Comparison of ENCODE assay signal across 11 mouse cellular contexts in the genomic region with DNA sequence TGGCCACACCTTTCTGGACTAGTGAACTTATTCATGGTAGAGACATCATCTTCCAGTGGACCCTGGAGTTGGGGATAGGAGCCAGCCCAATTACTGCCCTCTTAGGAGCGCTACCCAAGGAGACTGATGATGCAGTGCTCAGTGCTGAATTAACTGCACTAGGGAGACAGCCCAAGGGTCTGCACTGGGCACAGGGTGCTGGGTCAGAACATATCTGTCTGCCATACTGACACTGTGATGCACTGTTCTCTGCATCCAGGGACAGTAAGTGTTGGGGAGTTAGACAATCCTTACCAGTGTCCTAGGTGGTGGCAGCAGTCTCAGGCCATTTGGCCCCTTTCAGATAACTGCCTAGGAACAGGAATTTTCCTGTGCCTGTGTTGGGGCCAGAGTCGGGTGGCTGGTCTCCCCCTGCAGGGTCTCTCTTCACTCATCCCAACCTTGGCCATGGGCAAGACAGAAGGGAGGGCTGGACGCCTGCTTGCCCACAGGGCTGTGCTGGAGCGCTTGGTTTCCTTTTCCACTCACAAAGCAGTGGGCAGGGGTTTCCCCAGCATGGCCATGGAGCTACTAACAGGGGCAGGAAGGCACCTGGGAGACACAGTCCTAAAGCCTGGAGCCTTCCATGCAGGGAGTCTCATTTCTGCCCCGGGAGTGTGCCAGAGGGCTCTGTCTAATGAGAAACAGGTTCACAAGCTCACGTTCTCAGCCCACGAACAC. TPM values are rescaled to one million over a fixed set of nuclear protein-coding genes. Genes with fewer than 3 reads are reported as not detected.
A peak's percentile ranks its signal among the peaks of the same experiment; 100 is the strongest.
DNase-seq lines count a peak whose midpoint lies in the region; ATAC-seq and TF ChIP-seq lines count a peak whose summit lies in the region.
"Had no signal": no experiment of that assay in that cellular context is flagged by ENCODE, and none has a peak within 500 bp of the region (broad histone marks: within the 10 kb centered on the region; RNA-seq: fewer than 3 reads in every experiment).

No protein-coding gene starts in this region.

- H3K27ac ChIP-seq in hindbrain, embryonic 16.5 days (ENCODE audit: low read depth, low read length): peak overlapping the region; percentile 48; the same call in 1 of the 2 replicates
- no peak overlapping the region for H3K27ac ChIP-seq in hindbrain, embryonic 12.5 days
- H3K27ac ChIP-seq in CH12.LX (ENCODE audit: insufficient read depth, low read depth): peak overlapping the region; percentile 12; the same call in 1 of the 2 replicates
- H3K27ac ChIP-seq in embryonic facial prominence, embryonic 13.5 days: peak overlapping the region; percentile 19
- H3K27ac ChIP-seq in forebrain, embryonic 13.5 days: no peak overlapping the region
- H3K27ac ChIP-seq: hindbrain, embryonic 15.5 days had no signal

- in situ Hi-C loops in CH12.LX (cut with MboI; ENCODE audit: low pct_ligation_motif_present, low pct_unique_long_range_greater_than_20kb, low sequenced_read_pairs): no loop called here

- TF ChIP-seq EP300 in CH12.LX (IDR thresholded peaks at IDR 0.05; ENCODE audit: low read length): no peak

- no peaks in the 10 kb centered on the region for H3K27me3 ChIP-seq in hindbrain, embryonic 16.5 days (replicated peaks; ENCODE audit: control insufficient read depth, insufficient read depth, low read length)
- H3K27me3 ChIP-seq in hindbrain, embryonic 12.5 days: peaks cover 14% of the 10 kb centered on the region
- no peaks in the 10 kb centered on the region for H3K27me3 ChIP-seq in CH12.LX (replicated peaks)
- H3K27me3 ChIP-seq in embryonic facial prominence, embryonic 13.5 days: peaks cover 8% of the 10 kb centered on the region
- peaks cover 5% of the 10 kb centered on the region; the same call in 1 of the 2 replicates for H3K27me3 ChIP-seq in forebrain, embryonic 13.5 days
- H3K27me3 ChIP-seq: hindbrain, embryonic 15.5 days had no signal

- DNase-seq in cerebellum, adult 11 months: peak; percentile 26
- DNase-seq in cerebellum, adult 9-10 months: no peak
- no peak for DNase-seq in CH12.LX (ENCODE audit: extremely low read depth)
- DNase-seq in frontal cortex, postnatal 14 days (ENCODE audit: low spot score in 2 of 2): no peak
- DNase-seq: lung, postnatal 10 days; thymus, adult 18-20 months had no signal

- TF ChIP-seq CTCF in CH12.LX (conservative IDR thresholded peaks at IDR 0.05 in 1 of 2, IDR thresholded peaks at IDR 0.05 in 1 of 2; ENCODE audit: low read depth in 2 of 2, low read length in 2 of 2): no peak

- no peak for ATAC-seq in hindbrain, embryonic 16.5 days
- ATAC-seq in hindbrain, embryonic 12.5 days (ENCODE audit: low FRiP score): no peak
- no peak for ATAC-seq in embryonic facial prominence, embryonic 13.5 days (ENCODE audit: insufficient number of reproducible peaks, insufficient read depth, low FRiP score, low TSS enrichment, low read depth)
- ATAC-seq in forebrain, embryonic 13.5 days: no peak

- WGBS in hindbrain, embryonic 16.5 days: 69% methylated on average over 7 of the region's 7 CpGs
- 79% methylated on average over 7 of the region's 7 CpGs for WGBS in hindbrain, embryonic 12.5 days
- WGBS in embryonic facial prominence, embryonic 13.5 days: 48% methylated on average over 7 of the region's 7 CpGs
- 94% methylated on average over 7 of the region's 7 CpGs for WGBS in forebrain, embryonic 13.5 days

- no peak overlapping the region for H3K4me2 ChIP-seq in hindbrain, embryonic 16.5 days (ENCODE audit: low read length)
- no peak overlapping the region for H3K4me2 ChIP-seq in hindbrain, embryonic 12.5 days (replicated peaks)
- no peak overlapping the region for H3K4me2 ChIP-seq in CH12.LX (ENCODE audit: insufficient read depth, low read depth, poor library complexity, severe bottlenecking)
- no peak overlapping the region for H3K4me2 ChIP-seq in embryonic facial prominence, embryonic 13.5 days
- no peak overlapping the region for H3K4me2 ChIP-seq in forebrain, embryonic 13.5 days
- H3K4me2 ChIP-seq: hindbrain, embryonic 15.5 days had no signal

- H3K4me1 ChIP-seq in hindbrain, embryonic 16.5 days (ENCODE audit: control insufficient read depth, insufficient read depth, low read depth, low read length): no peaks in the 10 kb centered on the region; the same call in 1 of the 2 replicates
- no peaks in the 10 kb centered on the region; the same call in 1 of the 2 replicates for H3K4me1 ChIP-seq in hindbrain, embryonic 12.5 days
- H3K4me1 ChIP-seq in CH12.LX (ENCODE audit: control insufficient read depth in 1 of 2, insufficient read depth in 2 of 2): peaks cover 26 to 70% of the 10 kb centered on the region in 2 experiments
- peaks cover 17% of the 10 kb centered on the region for H3K4me1 ChIP-seq in embryonic facial prominence, embryonic 13.5 days
- 0 out of 2 replicates have a peak, but pooled peaks cover 3% of the 10 kb centered on the region for H3K4me1 ChIP-seq in forebrain, embryonic 13.5 days

- H3K9me3 ChIP-seq in hindbrain, embryonic 16.5 days (ENCODE audit: control insufficient read depth, low read length): no peaks in the 10 kb centered on the region
- no peaks in the 10 kb centered on the region for H3K9me3 ChIP-seq in hindbrain, embryonic 12.5 days (replicated peaks)
- no peaks in the 10 kb centered on the region for H3K9me3 ChIP-seq in CH12.LX (replicated peaks; ENCODE audit: low read length)
- no peaks in the 10 kb centered on the region for H3K9me3 ChIP-seq in embryonic facial prominence, embryonic 13.5 days
- no peaks in the 10 kb centered on the region for H3K9me3 ChIP-seq in forebrain, embryonic 13.5 days (replicated peaks)
- H3K9me3 ChIP-seq: hindbrain, embryonic 15.5 days had no signal

- no peak overlapping the region for H3K9ac ChIP-seq in hindbrain, embryonic 16.5 days (ENCODE audit: low read depth, low read length)
- H3K9ac ChIP-seq in hindbrain, embryonic 12.5 days: no peak overlapping the region
- no peak overlapping the region for H3K9ac ChIP-seq in CH12.LX (ENCODE audit: insufficient read depth, low read depth)
- 0 out of 2 replicates have a peak overlapping the region, but pooled peaks have one; percentile 8 for H3K9ac ChIP-seq in embryonic facial prominence, embryonic 13.5 days
- H3K9ac ChIP-seq in forebrain, embryonic 13.5 days: no peak overlapping the region
- H3K9ac ChIP-seq: hindbrain, embryonic 15.5 days had no signal

- TF ChIP-seq POLR2A in CH12.LX (IDR thresholded peaks at IDR 0.05; ENCODE audit: low read depth, low read length): no peak

- peaks cover 69% of the 10 kb centered on the region for H3K79me2 ChIP-seq in CH12.LX (replicated peaks; ENCODE audit: control insufficient read depth, extremely low read depth, insufficient read depth, poor library complexity, severe bottlenecking)

- dilution Hi-C loops in CH12.LX (cut with MboI; ENCODE audit: extremely low pct_ligation_motif_present, extremely low pct_unique_long_range_greater_than_20kb, low sequenced_read_pairs): no loop called here

- H3K36me3 ChIP-seq in hindbrain, embryonic 16.5 days (ENCODE audit: control insufficient read depth, insufficient read depth, low read length): peaks cover 10% of the 10 kb centered on the region
- peaks cover 20% of the 10 kb centered on the region for H3K36me3 ChIP-seq in hindbrain, embryonic 12.5 days
- H3K36me3 ChIP-seq in CH12.LX (replicated peaks in 1 of 2; ENCODE audit: control insufficient read depth in 1 of 2, insufficient read depth in 1 of 2, low read length in 1 of 2): peaks cover 92 to 100% of the 10 kb centered on the region in 2 experiments
- H3K36me3 ChIP-seq in embryonic facial prominence, embryonic 13.5 days: peaks cover 66% of the 10 kb centered on the region
- peaks cover 32% of the 10 kb centered on the region for H3K36me3 ChIP-seq in forebrain, embryonic 13.5 days (ENCODE audit: poor library complexity, severe bottlenecking)

- TF ChIP-seq RAD21 in CH12.LX (IDR thresholded peaks at IDR 0.05; ENCODE audit: low read depth, low read length): no peak; the same call in 1 of the 2 replicates

- no peak overlapping the region for H3K4me3 ChIP-seq in hindbrain, embryonic 16.5 days (ENCODE audit: low read length)
- H3K4me3 ChIP-seq in hindbrain, embryonic 12.5 days: no peak overlapping the region
- H3K4me3 ChIP-seq in CH12.LX (replicated peaks in 1 of 3; ENCODE audit: low read depth in 2 of 3, low read length in 2 of 3, poor library complexity in 1 of 3): no peak overlapping the region
- H3K4me3 ChIP-seq in embryonic facial prominence, embryonic 13.5 days: no peak overlapping the region
- no peak overlapping the region for H3K4me3 ChIP-seq in forebrain, embryonic 13.5 days
- H3K4me3 ChIP-seq: hindbrain, embryonic 15.5 days had no signal

TF ChIP-seq in CH12.LX, 34 proteins besides CTCF, POLR2A, EP300 and RAD21:
- TF ChIP-seq MAX (IDR thresholded peaks at IDR 0.05; ENCODE audit: low read length): no peak
- TF ChIP-seq POLR2AphosphoS2 (IDR thresholded peaks at IDR 0.05; ENCODE audit: low read depth, low read length): no peak
- TF ChIP-seq SMC3 (IDR thresholded peaks at IDR 0.05; ENCODE audit: low read depth, low read length): peak; percentile 15; the same call in 1 of the 2 replicates
- no peak for TF ChIP-seq GABPA (IDR thresholded peaks at IDR 0.05; ENCODE audit: insufficient replicate concordance, low read depth, low read length)

RNA-seq across cellular contexts. Expression of a gene that starts 14.5 kb away (rescaled TPM):
- polyA plus RNA-seq in hindbrain, embryonic 16.5 days (2015; fragmentation: Nextera tagmentation; extraction: Ambion mirVana): 5.2 and 6.9 TPM in 2 replicates
- 11.4 and 12.1 TPM in 2 replicates for polyA plus RNA-seq in hindbrain, embryonic 12.5 days (2016; fragmentation: Nextera tagmentation; extraction: Ambion mirVana)
- 27.8 and 35.4 TPM in 2 replicates for total RNA-seq in CH12.LX (2012; rRNA removed)
- 21.3 and 22.8 TPM in 2 replicates for total RNA-seq in CH12.LX (2014; rRNA removed)
- polyA plus RNA-seq in CH12.LX (2012; ENCODE audit: insufficient read length, low read depth): 32.4 and 38.3 TPM in 2 replicates
- polyA plus RNA-seq in embryonic facial prominence, embryonic 13.5 days (2015; fragmentation: Nextera tagmentation; extraction: Ambion mirVana): 11.3 and 12.2 TPM in 2 replicates
- 4.7 and 4.8 TPM in 2 replicates for polyA plus RNA-seq in forebrain, embryonic 13.5 days (2015; fragmentation: Nextera tagmentation; extraction: Ambion mirVana)

RNA-seq across cellular contexts. Expression of a gene that starts 25.8 kb away (rescaled TPM):
- 34.1 and 39.5 TPM in 2 replicates for polyA plus RNA-seq in hindbrain, embryonic 16.5 days (2015; fragmentation: Nextera tagmentation; extraction: Ambion mirVana)
- 48.1 and 50.5 TPM in 2 replicates for polyA plus RNA-seq in hindbrain, embryonic 12.5 days (2016; fragmentation: Nextera tagmentation; extraction: Ambion mirVana)
- total RNA-seq in CH12.LX (2012; rRNA removed): 3.7 and 4.5 TPM in 2 replicates
- total RNA-seq in CH12.LX (2014; rRNA removed): 1.8 and 2.0 TPM in 2 replicates
- 1.2 and 1.4 TPM in 2 replicates for polyA plus RNA-seq in CH12.LX (2012; ENCODE audit: insufficient read length, low read depth)
- 36.2 and 41.1 TPM in 2 replicates for polyA plus RNA-seq in embryonic facial prominence, embryonic 13.5 days (2015; fragmentation: Nextera tagmentation; extraction: Ambion mirVana)
- polyA plus RNA-seq in forebrain, embryonic 13.5 days (2015; fragmentation: Nextera tagmentation; extraction: Ambion mirVana): 46.8 and 50.7 TPM in 2 replicates

Comparison
In these comparisons a context has a peak if more than half of its experiments do, and no peak if none do; other contexts are left out.
1. H3K27ac ChIP-seq: peak in hindbrain, embryonic 16.5 days (single experiment), CH12.LX (single experiment) and embryonic facial prominence, embryonic 13.5 days (single experiment); none in hindbrain, embryonic 12.5 days (single experiment) and forebrain, embryonic 13.5 days (single experiment).
2. RNA of a gene that starts 25.8 kb away (polyA plus RNA-seq): 46.8 to 50.7 TPM in forebrain, embryonic 13.5 days, 48.1 to 50.5 TPM in hindbrain, embryonic 12.5 days, 36.2 to 41.1 TPM in embryonic facial prominence, embryonic 13.5 days and 34.1 to 39.5 TPM in hindbrain, embryonic 16.5 days; 1.2 to 1.4 TPM in CH12.LX; every median in the first group is over 10 times any median in the second.